Mouse (Mus musculus) hindbrain, postnatal 0 days (tissue): ENCODE measurements around the gene Rps2. TPM values are rescaled to one million over a fixed set of nuclear protein-coding genes. Genes with fewer than 3 reads are reported as not detected.
"Not testable (repeated sequence)": the region's sequence is repeated elsewhere in the genome, so short reads cannot be mapped to it uniquely, and the experiment has no call there.

ENCODE experiments used
- ATAC-seq: fragments of 200-750 bp; cut with Nextera tagmentation; 2 replicates; pipeline ENCODE4 v1.8.0; 2017; ENCODE audit warnings: mild to moderate bottlenecking, moderate TSS enrichment, moderate library complexity
- DNase-seq: peaks from one replicate; pipeline ENCODE4 v3.0.0-alpha.2; 2015; ENCODE audit warnings: low spot score
- H3K27ac ChIP-seq: fragments of 300-500 bp; sonication (generic); 2 replicates; pipeline ENCODE4 v1.5.1; 2014; ENCODE audit warnings: mild to moderate bottlenecking
- H3K27me3 ChIP-seq: fragments of 300-500 bp; sonication (generic); 2 replicates; pipeline ENCODE4 v1.6.1; 2014; ENCODE audit warnings: low read length, mixed read lengths; ENCODE audit not compliant: insufficient read depth
- H3K36me3 ChIP-seq: fragments of 300-500 bp; sonication (generic); 2 replicates; pipeline ENCODE4 v1.6.1; 2014; ENCODE audit warnings: low read length, mixed read lengths; ENCODE audit not compliant: insufficient read depth
- H3K4me1 ChIP-seq: fragments of 300-500 bp; sonication (generic); 2 replicates; pipeline ENCODE4 v1.6.1; 2014; ENCODE audit warnings: antibody characterized with exemption, low read length, mixed read lengths; ENCODE audit not compliant: insufficient read depth
- H3K4me2 ChIP-seq: fragments of 300-500 bp; sonication (generic); 2 replicates; pipeline ENCODE4 v1.6.1; 2014; ENCODE audit warnings: low read depth, mild to moderate bottlenecking, low read length, moderate library complexity, mixed read lengths
- H3K4me3 ChIP-seq: fragments of 300-500 bp; sonication (generic); 2 replicates; pipeline ENCODE4 v1.5.1; 2014; ENCODE audit warnings: low read length
- H3K9ac ChIP-seq: fragments of 300-500 bp; sonication (generic); replicated peaks from 2 replicates; pipeline ENCODE4 v1.6.1; 2014; ENCODE audit warnings: mild to moderate bottlenecking, low read length, moderate library complexity, mixed read lengths
- H3K9me3 ChIP-seq: fragments of 300-500 bp; sonication (generic); 2 replicates; pipeline ENCODE4 v1.6.1; 2016; ENCODE audit warnings: low read length, mixed read lengths
- CTCF ChIP-seq: IDR thresholded peaks from 2 replicates; pipeline ENCODE4 v1.5.1; 2016; ENCODE audit warnings: antibody characterized with exemption, control low read depth, low read depth
- WGBS: fragments of 180-500 bp; shearing (Covaris S2); extraction: QIAGEN DNeasy Blood & Tissue Kit; methylation state at CpG from one replicate; pipeline ENCODE4 v1.1.7; 2014; 5-methylcytosine and 5-hydroxymethylcytosine counted together
- polyA plus RNA-seq: library from polyadenylated mRNA; unstranded; fragments of >200 nt; fragmentation: Nextera tagmentation; extraction: Ambion mirVana; gene quantifications from 2 replicates; pipeline ENCODE4 v1.2.1, GENCODE M21; 2015
- total RNA-seq: library from RNA; depleted of rRNA; stranded (reverse); fragments of >200 nt; gene quantifications from 2 replicates; pipeline ENCODE4 v1.2.3, GENCODE M21; 2014; rRNA removed

Gene Rps2
- 2,181 and 2,600 TPM in 2 replicates for total RNA-seq
- 809 and 820 TPM in 2 replicates for polyA plus RNA-seq

DNA sequence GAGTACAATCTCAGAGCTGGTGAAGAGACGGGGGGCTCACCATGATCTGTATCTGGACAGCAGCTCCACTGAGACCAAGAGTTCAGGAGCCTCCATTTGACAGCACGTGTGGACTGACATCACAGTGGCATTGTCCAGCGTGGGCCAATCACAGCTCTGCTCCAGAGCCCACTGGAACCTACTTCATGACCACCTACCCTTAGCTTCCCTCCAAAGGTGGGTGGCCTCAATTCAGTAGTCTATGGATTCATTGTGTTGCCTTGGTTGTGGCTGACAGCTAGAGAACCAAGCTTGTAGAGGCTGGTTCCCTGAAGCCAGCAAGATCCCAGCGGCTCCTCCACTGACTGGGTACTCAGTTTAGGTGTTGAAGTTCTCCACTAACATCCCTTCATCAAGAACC lies at the start of gene Rps2, which contains the start of gene Rnf151:
Gene Rps2 (plus strand): TSS at position 174 of the 400 bp plus-strand sequence.
Gene Rnf151 (minus strand): TSS at position 121 of the 400 bp plus-strand sequence.
- DNase-seq: no peak
- H3K36me3 ChIP-seq: peaks cover 12% of the 10 kb centered on the region
- ATAC-seq: no peak
- 77% methylated on average over 4 of the region's 4 CpGs for WGBS
- peak within 1 kb of the TSS; percentile 59 for H3K4me2 ChIP-seq
- H3K4me1 ChIP-seq: no peaks in the 10 kb centered on the region; the same call in 1 of the 2 replicates
- no peaks in the 10 kb centered on the region for H3K27me3 ChIP-seq
- H3K27ac ChIP-seq: no peak within 1 kb of the TSS
- no peak for TF ChIP-seq CTCF
- no peaks in the 10 kb centered on the region for H3K9me3 ChIP-seq
- no peak within 1 kb of the TSS; the same call in 1 of the 2 replicates for H3K9ac ChIP-seq
- peak within 1 kb of the TSS; percentile 61; the same call in 1 of the 2 replicates for H3K4me3 ChIP-seq

DNA sequence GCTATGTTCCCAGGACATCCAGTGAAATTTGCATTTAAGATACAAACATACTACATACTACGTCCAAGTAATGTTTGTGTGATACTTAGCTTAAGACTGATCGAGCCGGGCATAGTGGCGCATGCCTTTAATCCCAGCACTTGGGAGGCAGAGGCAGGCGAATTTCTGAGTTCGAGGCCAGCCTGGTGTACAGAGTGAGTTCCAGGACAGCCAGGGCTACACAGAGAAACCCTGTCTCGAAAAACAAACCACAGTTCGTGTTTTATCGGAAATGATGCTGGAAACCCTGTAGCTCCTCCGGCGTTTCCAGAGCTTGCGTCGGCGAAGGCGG lies 48.7 kb upstream of the Rps2 start:
- peak; percentile 38 for ATAC-seq
- not testable (repeated sequence) for H3K9me3 ChIP-seq, H3K27me3 ChIP-seq, DNase-seq, H3K36me3 ChIP-seq
- Histone ChIP-seq H3K4me3 (peak overlapping the region; percentile 88), H3K9ac (peak overlapping the region; percentile 97), H3K4me2 (peak overlapping the region; percentile 67), H3K27ac (peak overlapping the region; percentile 92), H3K4me1 (peaks cover 14% of the 10 kb centered on the region)
- WGBS: 12% methylated on average over 15 of the region's 15 CpGs

DNA sequence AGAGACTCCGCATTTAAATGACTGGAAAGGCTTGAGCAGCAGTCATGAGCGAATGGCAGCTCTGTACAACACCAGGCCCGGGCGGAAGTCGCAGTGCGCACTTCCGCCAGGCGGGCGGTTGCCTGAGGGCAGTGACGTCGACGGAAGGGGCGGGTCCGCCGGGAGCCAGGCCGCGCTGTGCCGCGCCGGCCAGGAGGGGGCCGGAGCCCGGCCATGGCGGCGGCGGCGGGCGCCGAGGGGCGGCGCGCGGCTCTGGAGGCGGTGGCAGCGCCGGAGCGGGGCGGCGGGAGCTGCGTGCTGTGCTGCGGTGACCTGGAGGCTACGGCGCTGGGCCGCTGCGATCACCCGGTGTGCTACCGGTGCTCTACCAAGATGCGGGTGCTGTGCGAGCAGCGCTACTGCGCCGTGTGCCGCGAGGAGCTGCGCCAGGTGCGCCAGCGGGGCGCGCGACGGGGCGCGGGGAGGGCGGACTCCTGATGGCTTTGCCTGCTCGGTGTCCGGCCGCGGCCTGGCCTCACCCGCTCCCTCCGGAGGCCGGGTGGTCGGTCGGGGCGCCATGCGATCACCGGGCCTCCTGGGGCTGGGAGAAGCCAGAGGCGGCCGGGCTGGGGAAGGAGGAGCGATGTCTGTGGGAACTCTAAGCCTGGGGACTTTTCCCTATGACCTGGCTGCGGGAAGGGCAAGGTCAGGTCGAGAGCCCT lies 48.2 kb upstream of the Rps2 start, which contains the start of gene Zfp598:
Gene Zfp598 (plus strand): TSS at position 143 of the 701 bp plus-strand sequence.
- Histone ChIP-seq H3K4me3 (peak within 1 kb of the TSS; percentile 88), H3K9me3 (no peaks in the 10 kb centered on the region), H3K4me1 (peaks cover 14% of the 10 kb centered on the region), H3K9ac (peak within 1 kb of the TSS; percentile 97), H3K4me2 (peak within 1 kb of the TSS; percentile 67), H3K27me3 (no peaks in the 10 kb centered on the region), H3K27ac (peak within 1 kb of the TSS; percentile 92), H3K36me3 (no peaks in the 10 kb centered on the region)
- 0 out of 2 replicates have a peak, but pooled peaks have one; percentile 18 for TF ChIP-seq CTCF
- 2% methylated on average over 67 of the region's 80 CpGs for WGBS
- ATAC-seq (peak; percentile 99), DNase-seq (peak; percentile 97)

DNA sequence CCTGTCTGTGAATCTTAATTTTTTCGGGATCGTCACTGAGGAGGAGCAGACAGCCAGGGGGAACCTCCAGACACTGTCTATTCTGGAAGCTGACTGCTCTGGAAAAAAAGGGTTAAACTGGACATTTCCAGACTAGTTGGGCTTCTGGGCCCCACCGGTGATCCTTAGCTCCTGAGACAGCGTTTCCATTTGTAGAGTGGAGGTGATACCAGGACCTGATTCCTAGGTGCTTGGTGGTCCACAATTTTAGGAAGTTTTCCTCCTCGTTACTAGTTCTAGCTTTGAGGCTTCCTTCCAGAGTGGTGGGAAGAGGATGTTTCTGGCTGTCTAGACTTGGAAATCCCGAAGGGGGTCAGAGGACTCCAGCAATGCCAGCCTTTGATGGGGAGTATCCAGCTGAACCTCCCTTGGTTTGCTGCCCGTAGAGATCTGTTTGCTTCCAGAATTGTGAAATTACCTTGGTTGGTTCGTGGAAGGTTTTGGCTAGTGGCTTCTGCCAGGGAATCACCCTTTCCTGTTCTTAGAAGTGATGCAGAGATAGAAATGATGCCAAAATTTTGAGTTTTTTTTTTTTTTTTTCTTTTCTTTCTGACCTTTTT lies 47.6 kb upstream of the Rps2 start:
- peaks cover 14% of the 10 kb centered on the region for H3K4me1 ChIP-seq
- DNase-seq (peak; percentile 15), ATAC-seq (no peak)
- H3K27ac ChIP-seq: peak overlapping the region; percentile 92
- H3K36me3 ChIP-seq: no peaks in the 10 kb centered on the region
- no peak for TF ChIP-seq CTCF
- WGBS: 11% methylated on average over 8 of the region's 8 CpGs
- no peaks in the 10 kb centered on the region for H3K27me3 ChIP-seq
- no peaks in the 10 kb centered on the region for H3K9me3 ChIP-seq
- H3K4me2 ChIP-seq: peak overlapping the region; percentile 67
- peak overlapping the region; percentile 97 for H3K9ac ChIP-seq
- H3K4me3 ChIP-seq: peak overlapping the region; percentile 88

DNA sequence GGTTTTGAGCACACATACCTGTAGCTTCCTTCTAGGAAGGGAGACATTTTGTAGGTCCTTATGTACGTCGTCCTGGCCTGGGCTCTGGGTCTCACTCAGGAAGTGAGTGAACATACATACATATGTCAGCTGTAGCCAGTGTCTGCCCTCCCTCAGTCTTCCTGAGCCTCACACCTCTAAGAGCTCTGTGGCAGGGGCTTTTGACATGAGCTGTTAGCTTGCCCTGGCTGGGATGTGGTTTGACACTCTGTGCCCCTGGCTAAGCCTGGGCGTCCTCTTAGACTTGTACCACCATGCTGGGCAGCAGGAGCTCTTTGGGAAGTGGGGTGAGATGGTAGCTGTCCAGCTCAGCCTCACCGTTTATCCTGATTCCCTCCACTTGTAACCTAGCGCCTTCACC lies 46.6 kb upstream of the Rps2 start:
- WGBS: 68% methylated on average over 5 of the region's 5 CpGs
- no peaks in the 10 kb centered on the region for H3K9me3 ChIP-seq
- no peaks in the 10 kb centered on the region for H3K27me3 ChIP-seq
- peak overlapping the region; percentile 67 for H3K4me2 ChIP-seq
- no peak overlapping the region for H3K27ac ChIP-seq
- H3K4me1 ChIP-seq: peaks cover 14% of the 10 kb centered on the region
- TF ChIP-seq CTCF: no peak
- peak overlapping the region; percentile 15; the same call in 1 of the 2 replicates for H3K9ac ChIP-seq
- H3K4me3 ChIP-seq: no peak overlapping the region
- H3K36me3 ChIP-seq: no peaks in the 10 kb centered on the region
- DNase-seq: no peak
- ATAC-seq: no peak

DNA sequence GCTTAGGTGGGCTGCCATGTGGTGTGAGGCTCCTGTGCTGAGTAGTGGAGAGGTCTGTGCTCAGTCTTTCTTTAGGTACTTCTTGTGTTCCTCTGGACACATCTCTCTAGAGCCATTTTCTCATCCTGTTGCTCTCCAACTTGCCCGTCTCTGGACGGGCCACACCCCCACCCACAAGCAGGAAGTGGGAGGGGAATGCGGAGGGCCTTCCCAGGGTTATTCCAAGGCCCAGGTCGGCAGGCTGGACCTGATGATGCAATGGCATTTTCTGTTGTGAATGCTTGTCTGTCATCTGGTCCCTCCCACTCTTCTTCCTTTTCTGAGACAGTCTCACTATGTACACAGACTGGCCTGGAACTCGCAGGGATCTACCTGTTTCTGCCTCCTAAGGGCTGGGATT lies 45.8 kb upstream of the Rps2 start:
- ATAC-seq: no peak
- peaks cover 7% of the 10 kb centered on the region; the same call in 1 of the 2 replicates for H3K36me3 ChIP-seq
- 0 out of 2 replicates have a peak overlapping the region, but pooled peaks have one; percentile 8 for H3K4me2 ChIP-seq
- H3K4me3 ChIP-seq: no peak overlapping the region
- no peaks in the 10 kb centered on the region for H3K27me3 ChIP-seq
- DNase-seq: no peak
- no peaks in the 10 kb centered on the region for H3K9me3 ChIP-seq
- WGBS: 39% methylated on average over 5 of the region's 5 CpGs
- H3K27ac ChIP-seq: no peak overlapping the region
- H3K4me1 ChIP-seq: peaks cover 14% of the 10 kb centered on the region
- TF ChIP-seq CTCF: no peak
- H3K9ac ChIP-seq: peak overlapping the region; percentile 15; the same call in 1 of the 2 replicates
